Mouse (Mus musculus): ENCODE data around the gene Itga11. TPM values are rescaled to one million over a fixed set of nuclear protein-coding genes. Genes with fewer than 3 reads are reported as not detected.
"Not testable (repeated sequence)": the region's sequence is repeated elsewhere in the genome, so short reads cannot be mapped to it uniquely, and the experiment has no call there.

The Itga11 gene
- polyA plus RNA-seq, 1 experiment from 2014 or later = 2.8 TPM

DNA sequence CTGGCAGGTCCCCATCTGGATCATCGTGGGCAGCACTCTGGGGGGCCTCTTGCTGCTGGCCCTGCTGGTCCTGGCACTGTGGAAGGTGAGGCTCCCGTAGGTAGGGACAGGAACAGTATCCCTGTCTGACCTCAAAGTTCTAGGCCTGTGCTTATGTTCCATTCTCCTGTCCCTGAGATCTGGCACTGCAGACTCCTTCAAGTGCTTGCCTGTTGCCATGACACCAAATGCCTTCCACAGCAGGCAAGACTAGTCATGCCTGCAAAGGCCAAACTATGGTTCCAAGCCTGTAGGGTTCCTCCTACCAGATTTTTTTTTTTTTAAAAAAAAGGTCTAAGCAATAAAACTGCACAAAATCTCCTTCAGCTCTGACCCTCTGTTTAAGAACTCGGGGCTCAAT lies 104.3 kb downstream of the Itga11 start:
- 69% methylated on average over 3 of the region's 3 CpGs for WGBS
- no peaks in the 10 kb centered on the region; the same call in 1 of the 2 replicates for H3K4me1 ChIP-seq (replicated peaks; ENCODE audit: control insufficient read depth, insufficient read depth, low read length)
- no peak for ATAC-seq (replicated peaks; ENCODE audit: low FRiP score)
- no peaks in the 10 kb centered on the region for H3K27me3 ChIP-seq (ENCODE audit: control insufficient read depth, insufficient read depth, low read length)
- H3K9ac ChIP-seq (ENCODE audit: low read length) = no peak overlapping the region
- no peak overlapping the region for H3K4me2 ChIP-seq (ENCODE audit: low read depth, low read length, severe bottlenecking)
- no peak overlapping the region for H3K4me3 ChIP-seq (ENCODE audit: low read depth, low read length)
- H3K9me3 ChIP-seq (ENCODE audit: control insufficient read depth, low read length) = no peaks in the 10 kb centered on the region
- H3K36me3 ChIP-seq (ENCODE audit: control insufficient read depth, insufficient read depth, low read length) = no peaks in the 10 kb centered on the region
- no peak for DNase-seq (ENCODE audit: low spot score)
- H3K27ac ChIP-seq (ENCODE audit: low read depth, low read length) = no peak overlapping the region

DNA sequence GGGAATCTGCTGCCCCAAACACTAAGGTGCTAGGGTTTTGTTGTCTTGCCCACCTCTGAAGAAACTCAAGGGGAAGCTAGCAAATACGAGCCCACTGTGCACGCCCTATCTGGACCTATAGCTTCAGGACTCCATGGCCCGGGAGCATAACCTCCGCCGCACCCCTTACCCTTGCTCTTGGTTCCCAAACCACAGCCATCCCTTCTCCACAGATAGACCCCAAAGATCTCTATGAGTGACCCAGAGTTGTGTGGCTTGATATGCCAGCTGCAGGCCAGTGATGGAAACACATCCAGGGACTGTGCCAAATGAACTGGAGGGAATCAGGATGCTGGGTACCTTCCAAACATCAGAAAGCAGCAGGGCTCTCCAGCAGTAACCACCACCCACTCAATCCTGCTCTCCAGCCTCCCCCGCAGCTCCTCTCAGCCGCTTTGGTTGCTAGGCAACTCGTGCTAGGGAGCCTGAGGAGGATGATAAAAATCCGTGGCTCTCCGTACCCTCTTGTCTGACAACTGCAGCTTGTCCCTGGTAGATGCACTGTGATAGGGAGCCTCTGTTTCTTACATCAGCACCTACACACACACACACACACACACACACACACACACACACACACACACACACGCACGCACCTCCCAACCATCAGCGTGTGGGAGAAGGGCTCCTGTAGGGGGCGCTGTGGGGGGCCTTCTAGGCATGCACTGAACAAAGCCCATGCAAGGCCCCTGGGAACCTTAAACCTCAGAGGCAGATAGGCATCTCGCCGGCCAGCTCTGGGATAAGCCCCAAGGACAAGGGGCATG lies 105.6 kb downstream of the Itga11 start:
- WGBS = 36% methylated on average over 16 of the region's 16 CpGs
- Histone ChIP-seq H3K4me3 (ENCODE audit: low read depth, low read length) (no peak overlapping the region), H3K4me1 (replicated peaks; ENCODE audit: control insufficient read depth, insufficient read depth, low read length) (no peaks in the 10 kb centered on the region; the same call in 1 of the 2 replicates), H3K36me3 (ENCODE audit: control insufficient read depth, insufficient read depth, low read length) (no peaks in the 10 kb centered on the region), H3K9ac (ENCODE audit: low read length) (peak overlapping the region; percentile 27; the same call in 1 of the 2 replicates), H3K4me2 (ENCODE audit: low read depth, low read length, severe bottlenecking) (no peak overlapping the region), H3K27me3 (ENCODE audit: control insufficient read depth, insufficient read depth, low read length) (no peaks in the 10 kb centered on the region), H3K27ac (ENCODE audit: low read depth, low read length) (no peak overlapping the region), H3K9me3 (ENCODE audit: control insufficient read depth, low read length) (no peaks in the 10 kb centered on the region)
- DNase-seq (ENCODE audit: low spot score) = peak; percentile 77
- ATAC-seq (replicated peaks; ENCODE audit: low FRiP score) = no peak

DNA sequence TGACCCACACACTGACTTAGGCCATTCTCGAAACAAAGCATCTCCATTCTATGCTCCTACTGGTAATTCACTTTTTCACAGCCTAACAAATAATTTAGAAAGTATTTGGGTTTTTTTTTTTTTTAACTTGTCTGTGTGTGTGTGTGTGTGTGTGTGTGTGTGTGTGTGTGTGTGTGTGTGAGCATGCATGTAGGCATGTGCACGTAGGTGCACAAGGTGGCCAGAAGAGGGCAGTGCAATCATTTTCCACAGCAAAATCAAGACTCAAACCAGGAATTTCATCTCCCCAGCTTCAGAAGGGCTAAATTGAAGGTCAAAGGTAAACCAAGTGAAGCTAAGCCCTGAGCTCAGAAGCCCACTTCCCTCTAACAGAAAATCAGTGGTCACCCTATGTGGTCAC lies 106.6 kb downstream of the Itga11 start:
- Histone ChIP-seq H3K27me3 (ENCODE audit: control insufficient read depth, insufficient read depth, low read length) (no peaks in the 10 kb centered on the region), H3K4me3 (ENCODE audit: low read depth, low read length) (no peak overlapping the region), H3K9ac (ENCODE audit: low read length) (no peak overlapping the region), H3K27ac (ENCODE audit: low read depth, low read length) (no peak overlapping the region), H3K36me3 (ENCODE audit: control insufficient read depth, insufficient read depth, low read length) (no peaks in the 10 kb centered on the region), H3K4me2 (ENCODE audit: low read depth, low read length, severe bottlenecking) (no peak overlapping the region), H3K4me1 (replicated peaks; ENCODE audit: control insufficient read depth, insufficient read depth, low read length) (no peaks in the 10 kb centered on the region; the same call in 1 of the 2 replicates), H3K9me3 (ENCODE audit: control insufficient read depth, low read length) (no peaks in the 10 kb centered on the region)
- ATAC-seq (replicated peaks; ENCODE audit: low FRiP score) = no peak
- 89% methylated on average over 2 of the region's 2 CpGs for WGBS
- no peak for DNase-seq (ENCODE audit: low spot score)

DNA sequence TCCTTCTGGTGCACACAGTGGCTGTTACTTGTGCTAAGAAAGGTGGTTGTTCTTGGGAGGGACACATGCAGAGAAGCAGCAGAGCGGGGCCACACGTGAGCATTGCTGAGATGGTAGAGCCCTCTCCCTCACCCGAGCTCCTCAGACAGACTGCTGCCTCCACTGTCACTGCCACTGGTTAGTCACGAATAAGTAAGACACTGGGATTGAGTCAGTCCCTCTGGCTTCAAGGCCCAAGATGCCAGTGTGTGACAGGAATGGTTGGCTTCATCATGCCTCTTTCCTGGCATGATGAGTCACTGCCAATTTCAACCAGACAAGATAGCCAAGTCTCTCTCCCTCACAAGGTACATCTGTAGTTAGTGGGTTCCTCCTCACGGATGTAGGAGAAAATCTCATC lies 109.1 kb downstream of the Itga11 start:
- H3K4me2 ChIP-seq (ENCODE audit: low read depth, low read length, severe bottlenecking) = no peak overlapping the region
- 81% methylated on average over 5 of the region's 5 CpGs for WGBS

DNA sequence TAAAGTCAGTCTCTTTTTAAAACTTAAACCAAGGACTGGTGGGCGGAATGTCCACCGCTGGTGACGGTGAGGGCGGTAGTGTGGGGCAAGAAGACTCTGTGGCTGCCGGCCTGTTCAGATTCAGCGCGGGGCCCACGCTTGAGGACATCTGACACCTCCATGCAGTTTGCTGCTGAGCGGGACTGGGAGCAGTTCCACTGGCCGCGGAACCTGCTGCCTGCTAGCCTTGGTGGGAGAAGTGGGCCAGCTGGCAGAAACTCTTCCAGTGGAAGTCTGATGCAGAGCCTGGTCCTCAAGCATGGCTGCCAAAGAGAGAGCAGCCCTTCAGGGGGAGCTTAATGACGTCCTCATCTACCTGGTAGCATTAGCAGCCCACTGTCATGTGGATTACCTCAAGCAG lies 112.2 kb downstream of the Itga11 start:
- WGBS = 92% methylated on average over 12 of the region's 12 CpGs
- no peaks in the 10 kb centered on the region for H3K27me3 ChIP-seq (ENCODE audit: control insufficient read depth, insufficient read depth, low read length)
- H3K27ac ChIP-seq (ENCODE audit: low read depth, low read length) = no peak overlapping the region
- H3K36me3 ChIP-seq (ENCODE audit: control insufficient read depth, insufficient read depth, low read length) = no peaks in the 10 kb centered on the region
- no peak overlapping the region for H3K4me3 ChIP-seq (ENCODE audit: low read depth, low read length)
- no peak for ATAC-seq (replicated peaks; ENCODE audit: low FRiP score)
- H3K9me3 ChIP-seq (ENCODE audit: control insufficient read depth, low read length) = no peaks in the 10 kb centered on the region
- no peak for DNase-seq (ENCODE audit: low spot score)
- H3K4me1 ChIP-seq (replicated peaks; ENCODE audit: control insufficient read depth, insufficient read depth, low read length) = no peaks in the 10 kb centered on the region
- H3K9ac ChIP-seq (ENCODE audit: low read length) = no peak overlapping the region
- no peak overlapping the region for H3K4me2 ChIP-seq (ENCODE audit: low read depth, low read length, severe bottlenecking)

More for the DNA sequence above, 109.1 kb downstream of the Itga11 start:
- H3K36me3 ChIP-seq (ENCODE audit: control insufficient read depth, insufficient read depth, low read length) = no peaks in the 10 kb centered on the region
- no peaks in the 10 kb centered on the region for H3K9me3 ChIP-seq (ENCODE audit: control insufficient read depth, low read length)
- ATAC-seq (replicated peaks; ENCODE audit: low FRiP score) (no peak), DNase-seq (ENCODE audit: low spot score) (no peak)
- H3K4me1 ChIP-seq (replicated peaks; ENCODE audit: control insufficient read depth, insufficient read depth, low read length) = no peaks in the 10 kb centered on the region; the same call in 1 of the 2 replicates
- H3K27me3 ChIP-seq (ENCODE audit: control insufficient read depth, insufficient read depth, low read length) = no peaks in the 10 kb centered on the region
- no peak overlapping the region for H3K9ac ChIP-seq (ENCODE audit: low read length)
- H3K27ac ChIP-seq (ENCODE audit: low read depth, low read length) = no peak overlapping the region
- no peak overlapping the region for H3K4me3 ChIP-seq (ENCODE audit: low read depth, low read length)

DNA sequence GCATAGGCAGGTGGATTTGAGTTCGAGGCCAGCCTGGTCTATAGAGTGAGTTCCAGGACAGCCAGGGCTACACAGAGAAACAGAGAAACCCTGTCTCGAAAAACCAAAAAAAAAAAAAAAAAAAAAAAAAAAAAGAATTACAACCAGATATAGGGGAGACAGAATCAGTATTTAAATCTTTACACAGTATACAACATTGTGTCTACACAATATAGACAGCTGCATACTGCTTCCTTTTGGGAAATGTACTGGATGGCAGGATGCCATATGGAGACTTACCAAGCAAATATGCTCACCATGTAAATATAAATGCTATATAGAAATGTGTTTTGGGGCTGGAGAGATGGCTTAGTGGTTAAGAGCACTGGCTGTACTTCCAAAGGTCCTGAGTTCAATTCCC lies 121.6 kb downstream of the Itga11 start:
- not testable (repeated sequence) for ATAC-seq (replicated peaks; ENCODE audit: low FRiP score); H3K9me3 ChIP-seq (ENCODE audit: control insufficient read depth, low read length); H3K27ac ChIP-seq (ENCODE audit: low read depth, low read length); H3K4me1 ChIP-seq (replicated peaks; ENCODE audit: control insufficient read depth, insufficient read depth, low read length); H3K4me2 ChIP-seq (ENCODE audit: low read depth, low read length, severe bottlenecking); H3K4me3 ChIP-seq (ENCODE audit: low read depth, low read length); DNase-seq (ENCODE audit: low spot score); H3K9ac ChIP-seq (ENCODE audit: low read length); H3K36me3 ChIP-seq (ENCODE audit: control insufficient read depth, insufficient read depth, low read length); H3K27me3 ChIP-seq (ENCODE audit: control insufficient read depth, insufficient read depth, low read length)
- 80% methylated on average over 2 of the region's 2 CpGs for WGBS

DNA sequence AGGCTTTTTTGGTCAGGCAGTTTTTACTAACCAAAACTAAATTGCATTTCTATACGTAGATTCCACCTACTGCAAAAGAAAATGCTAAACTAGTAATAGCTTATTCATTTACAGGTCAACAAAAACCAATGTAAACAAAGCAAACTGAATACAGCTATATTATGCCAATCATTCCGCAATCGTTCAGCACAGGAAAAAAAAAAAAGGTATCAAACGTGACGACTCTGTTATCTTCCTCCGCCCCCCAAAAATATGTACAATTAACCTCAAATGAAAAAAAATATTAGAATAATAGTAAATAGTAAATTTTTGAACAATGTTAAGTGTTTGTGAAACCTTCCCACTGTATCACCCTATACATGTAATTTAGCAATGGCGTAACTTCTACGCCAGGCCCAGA lies 132.5 kb downstream of the Itga11 start:
- Histone ChIP-seq H3K9me3 (ENCODE audit: control insufficient read depth, low read length) (no peaks in the 10 kb centered on the region), H3K4me2 (ENCODE audit: low read depth, low read length, severe bottlenecking) (peak overlapping the region; percentile 77), H3K9ac (ENCODE audit: low read length) (peak overlapping the region; percentile 96), H3K27me3 (ENCODE audit: control insufficient read depth, insufficient read depth, low read length) (no peaks in the 10 kb centered on the region), H3K4me3 (ENCODE audit: low read depth, low read length) (peak overlapping the region; percentile 98), H3K36me3 (ENCODE audit: control insufficient read depth, insufficient read depth, low read length) (no peaks in the 10 kb centered on the region), H3K27ac (ENCODE audit: low read depth, low read length) (no peak overlapping the region), H3K4me1 (replicated peaks; ENCODE audit: control insufficient read depth, insufficient read depth, low read length) (peaks cover 8% of the 10 kb centered on the region)
- ATAC-seq (replicated peaks; ENCODE audit: low FRiP score) (no peak), DNase-seq (ENCODE audit: low spot score) (no peak)
- 23% methylated on average over 8 of the region's 8 CpGs for WGBS

DNA sequence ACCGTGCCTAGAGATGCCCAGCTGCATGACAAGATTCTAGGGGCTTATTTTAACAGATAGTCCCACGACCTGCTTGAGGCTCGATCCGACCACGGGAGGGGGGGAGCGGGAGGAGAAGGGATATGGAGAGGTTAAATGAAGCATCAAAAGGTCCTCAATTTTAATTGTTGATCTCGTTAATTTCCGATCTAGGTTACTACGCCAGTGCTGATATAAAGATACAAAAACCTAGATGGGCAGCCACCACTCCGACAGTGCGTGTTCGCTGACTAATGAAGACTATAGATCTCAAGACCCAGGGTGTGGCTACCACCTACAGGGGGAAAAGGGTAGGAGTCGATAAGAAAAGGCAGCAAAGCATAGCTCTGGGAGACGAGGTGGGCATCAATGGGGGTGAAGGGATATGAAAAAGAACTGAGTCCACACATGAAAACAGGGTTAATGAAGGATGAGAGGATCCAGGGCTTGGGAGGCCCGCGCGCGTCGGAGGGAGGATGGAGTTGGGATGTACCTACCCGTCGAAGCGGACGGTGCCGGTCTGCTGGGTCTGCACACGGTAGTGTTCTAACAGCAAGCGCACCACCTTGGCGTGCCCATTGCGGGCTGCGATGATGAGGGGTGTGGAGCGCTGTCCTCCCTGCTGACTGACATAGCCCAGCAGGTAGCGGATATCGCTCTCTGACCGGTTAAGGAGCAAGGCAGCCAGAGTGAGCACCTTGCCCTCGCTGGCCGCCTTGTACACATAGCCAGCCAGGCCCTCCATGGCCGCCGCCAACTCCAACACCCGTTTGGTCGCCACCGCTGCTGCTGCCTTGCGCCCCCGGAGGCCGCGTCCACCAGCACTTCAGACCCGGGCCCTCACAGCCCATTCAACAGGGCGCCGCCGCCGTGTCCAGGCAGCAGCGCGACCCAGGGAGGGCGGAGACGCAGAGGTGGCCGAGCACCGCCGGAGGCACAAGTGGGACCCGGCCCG lies 133.2 kb downstream of the Itga11 start:
- peak; percentile 74 for ATAC-seq (replicated peaks; ENCODE audit: low FRiP score)
- Histone ChIP-seq H3K27ac (ENCODE audit: low read depth, low read length) (peak overlapping the region; percentile 96), H3K9ac (ENCODE audit: low read length) (peak overlapping the region; percentile 96), H3K4me3 (ENCODE audit: low read depth, low read length) (peak overlapping the region; percentile 98), H3K9me3 (ENCODE audit: control insufficient read depth, low read length) (no peaks in the 10 kb centered on the region), H3K27me3 (ENCODE audit: control insufficient read depth, insufficient read depth, low read length) (no peaks in the 10 kb centered on the region), H3K4me2 (ENCODE audit: low read depth, low read length, severe bottlenecking) (peak overlapping the region; percentile 77), H3K4me1 (replicated peaks; ENCODE audit: control insufficient read depth, insufficient read depth, low read length) (peaks cover 8% of the 10 kb centered on the region), H3K36me3 (ENCODE audit: control insufficient read depth, insufficient read depth, low read length) (no peaks in the 10 kb centered on the region)
- under 1% methylated on average over 56 of the region's 58 CpGs for WGBS
- no peak for DNase-seq (ENCODE audit: low spot score)

All from forebrain, embryonic 11.5 days (tissue).